Mouse (Mus musculus) left cerebral cortex, adult 11 months (tissue): Measurements from ENCODE around the gene Gm29609.

Source experiments
- DNase-seq: peaks from one replicate; pipeline ENCODE4 v3.0.0; 2022; ENCODE audit warnings: low spot score

Gene Gm29609

GRCm38 (mm10) chr5:31138968-31139425 is 40.7 kb downstream of the Gm29609 start:
- DNase-seq = no peak

- DNase-seq = no peak
Measured at GRCm38 (mm10) chr5:31138241-31138967, 41.3 kb downstream of the Gm29609 start, which contains the start of gene Ucn. TSS of gene Ucn (minus strand) at chr5:31138829.

GRCm38 (mm10) chr5:31137658-31138057 is 42.1 kb downstream of the Gm29609 start:
- DNase-seq = no peak

- DNase-seq = no peak
Measured at GRCm38 (mm10) chr5:31136730-31137424, 42.8 kb downstream of the Gm29609 start.

- DNase-seq = no peak
Measured at GRCm38 (mm10) chr5:31126050-31126449, 53.7 kb downstream of the Gm29609 start.

GRCm38 (mm10) chr5:31123481-31123880 is 56.2 kb downstream of the Gm29609 start:
- DNase-seq = no peak

GRCm38 (mm10) chr5:31121111-31121510 is 58.6 kb downstream of the Gm29609 start:
- DNase-seq = peak; percentile 26

GRCm38 (mm10) chr5:31116912-31117311 is 62.8 kb downstream of the Gm29609 start:
- no peak for DNase-seq

- DNase-seq = no peak
Measured at GRCm38 (mm10) chr5:31116354-31116753, 63.4 kb downstream of the Gm29609 start, which contains the start of gene Trim54. TSS of gene Trim54 (plus strand) at chr5:31116712.

GRCm38 (mm10) chr5:31110781-31111180 is 68.9 kb downstream of the Gm29609 start:
- DNase-seq = no peak

- DNase-seq = no peak
Measured at GRCm38 (mm10) chr5:31108000-31108490, 71.7 kb downstream of the Gm29609 start, which contains the start of gene Slc30a3. TSS of gene Slc30a3 (minus strand) at chr5:31108237.

GRCm38 (mm10) chr5:31105814-31106335 is 73.8 kb downstream of the Gm29609 start, which contains the start of gene Dnajc5g:
TSS of gene Dnajc5g (plus strand) at chr5:31106285.
- no peak for DNase-seq

GRCm38 (mm10) chr5:31095711-31096480 is 83.8 kb downstream of the Gm29609 start:
- DNase-seq = no peak

- no peak for DNase-seq
Measured at GRCm38 (mm10) chr5:31094799-31095691, 84.7 kb downstream of the Gm29609 start.
